Mouse (Mus musculus) right cerebral cortex, postnatal 14 days (tissue): Measurements from ENCODE around the gene Cyp1a1.
A peak's percentile ranks its signal among the peaks of the same experiment; 100 is the strongest.

ENCODE experiments used
- DNase-seq: peaks from one replicate; pipeline ENCODE4 v3.0.0; 2022

Cyp1a1 gene

GRCm38 (mm10) chr9:57656631-57657350 lies 30.9 kb upstream of the Cyp1a1 start:
- no peak for DNase-seq

- no peak for DNase-seq
Observed at GRCm38 (mm10) chr9:57657843-57658242, 29.9 kb upstream of the Cyp1a1 start.

- DNase-seq, result no peak
Observed at GRCm38 (mm10) chr9:57658970-57659369, 28.8 kb upstream of the Cyp1a1 start.

GRCm38 (mm10) chr9:57659774-57660173 lies 28.0 kb upstream of the Cyp1a1 start:
- peak; percentile 73 for DNase-seq

- DNase-seq, result no peak
Observed at GRCm38 (mm10) chr9:57660501-57660900, 27.2 kb upstream of the Cyp1a1 start.

GRCm38 (mm10) chr9:57661552-57661951 lies 26.2 kb upstream of the Cyp1a1 start:
- no peak for DNase-seq

- DNase-seq, result no peak
Observed at GRCm38 (mm10) chr9:57664616-57665015, 23.1 kb upstream of the Cyp1a1 start.

- DNase-seq, result no peak
Observed at GRCm38 (mm10) chr9:57666536-57666935, 21.2 kb upstream of the Cyp1a1 start.

- DNase-seq, result no peak
Observed at GRCm38 (mm10) chr9:57667136-57667535, 20.6 kb upstream of the Cyp1a1 start.

- no peak for DNase-seq
Observed at GRCm38 (mm10) chr9:57667817-57668216, 19.9 kb upstream of the Cyp1a1 start.

- no peak for DNase-seq
Observed at GRCm38 (mm10) chr9:57668277-57668676, 19.5 kb upstream of the Cyp1a1 start.

GRCm38 (mm10) chr9:57669566-57669965 lies 18.2 kb upstream of the Cyp1a1 start:
- DNase-seq, result no peak

- no peak for DNase-seq
Observed at GRCm38 (mm10) chr9:57671037-57671436, 16.7 kb upstream of the Cyp1a1 start.

GRCm38 (mm10) chr9:57671500-57671899 lies 16.2 kb upstream of the Cyp1a1 start:
- DNase-seq, result no peak

- no peak for DNase-seq
Observed at GRCm38 (mm10) chr9:57681411-57681810, 6.3 kb upstream of the Cyp1a1 start.

GRCm38 (mm10) chr9:57683520-57683919 lies 4.2 kb upstream of the Cyp1a1 start, which contains the start of gene Cyp1a2:
Gene Cyp1a2, minus strand, starts transcription at chr9:57683703.
- no peak for DNase-seq

- DNase-seq, result no peak
Observed at GRCm38 (mm10) chr9:57686011-57686410, 1.7 kb upstream of the Cyp1a1 start.

GRCm38 (mm10) chr9:57688158-57688557 lies 430 bp downstream of the Cyp1a1 start:
- no peak for DNase-seq

- DNase-seq, result no peak
Observed at GRCm38 (mm10) chr9:57688606-57689005, 878 bp downstream of the Cyp1a1 start.

- DNase-seq, result no peak
Observed at GRCm38 (mm10) chr9:57694108-57694507, 6.4 kb downstream of the Cyp1a1 start.

- peak; percentile 82 for DNase-seq
Observed at GRCm38 (mm10) chr9:57696380-57697285, 8.9 kb downstream of the Cyp1a1 start.

GRCm38 (mm10) chr9:57697380-57697779 lies 9.7 kb downstream of the Cyp1a1 start:
- no peak for DNase-seq

- no peak for DNase-seq
Observed at GRCm38 (mm10) chr9:57698466-57699150, 10.9 kb downstream of the Cyp1a1 start.
